ENCODE assay signal across 7 mouse cellular contexts in genomic region chr3:28170911-28171618, GRCm38 (mm10).
DNase-seq lines count a peak whose midpoint lies in the region; ATAC-seq and TF ChIP-seq lines count a peak whose summit lies in the region.

No protein-coding gene starts in this region.

- no peak overlapping the region for H3K4me3 ChIP-seq in myocyte

- H3K4me2 ChIP-seq in myocyte (ENCODE audit: low read depth) = no peak overlapping the region

- no peaks in the 10 kb centered on the region for H3K27me3 ChIP-seq in myocyte (ENCODE audit: control insufficient read depth, insufficient read depth, insufficient read length)

- ATAC-seq in CD4-positive, CD25-positive, alpha-beta regulatory T cell, adult 4 months = peak; percentile 100

- no peak for TF ChIP-seq POLR2A in myocyte (IDR thresholded peaks at IDR 0.05; ENCODE audit: insufficient read length, low read depth)

- H3ac ChIP-seq in myocyte (ENCODE audit: control insufficient read depth, insufficient read length) = no peak overlapping the region

- DNase-seq in NIH3T3 (ENCODE audit: low read depth) (peak; percentile 79), liver (peak; percentile 57)
- DNase-seq in cerebellum, postnatal 36 days = peak; percentile 84 to 86
- peak; percentile 67 for DNase-seq in heart, postnatal 4 days
- DNase-seq in thymus, postnatal 10 days (ENCODE audit: low spot score in 2 of 2) = peak; percentile 65 to 81

- no peaks in the 10 kb centered on the region for H3K36me3 ChIP-seq in myocyte (ENCODE audit: control insufficient read depth, insufficient read depth)

- H3K79me2 ChIP-seq in myocyte (ENCODE audit: control insufficient read depth, insufficient read depth) = no peaks in the 10 kb centered on the region

TF ChIP-seq in myocyte, 11 proteins besides CTCF, POLR2A, EP300 and RAD21:
- peak; percentile 33 for TF ChIP-seq USF1 (IDR thresholded peaks at IDR 0.05; ENCODE audit: low read depth)
- no peak for TF ChIP-seq MYOD1 (IDR thresholded peaks at IDR 0.05; ENCODE audit: control insufficient read depth in 1 of 3, insufficient read length in 2 of 3, low read depth in 2 of 3)
- TF ChIP-seq CEBPB (IDR thresholded peaks at IDR 0.05; ENCODE audit: insufficient read depth, poor library complexity, severe bottlenecking) = peak; percentile 82
TF ChIP-seq in myocyte: peak in this region for 2.
